Mouse (Mus musculus): ENCODE measurements at regions not wholly inside any gene's neighbourhood (a gene's known extent, or its start where the extent isn't known, plus 50 kb on each side); places are given as distances from the start of the nearest gene placed in this dataset.

- in situ Hi-C loops (cut with MboI; ENCODE audit: low pct_unique_long_range_greater_than_20kb in 1 of 2, low sequenced_read_pairs in 2 of 2, unreplicated experiment in 1 of 2): no loop called here
Observed at GRCm38 (mm10) chr1:176354898-176355297, 79.8 kb upstream of the Pld5 start.

- in situ Hi-C loops (cut with MboI; ENCODE audit: low pct_unique_long_range_greater_than_20kb in 1 of 2, low sequenced_read_pairs in 2 of 2, unreplicated experiment in 1 of 2): no loop called here
Observed at GRCm38 (mm10) chr1:176352706-176353105, 77.6 kb upstream of the Pld5 start.

GRCm38 (mm10) chr1:176349909-176350495, 74.9 kb upstream of the Pld5 start:
- in situ Hi-C loops (cut with MboI; ENCODE audit: low pct_unique_long_range_greater_than_20kb in 1 of 2, low sequenced_read_pairs in 2 of 2, unreplicated experiment in 1 of 2): loop anchor here in 1 of 2 experiments (25.0 kb wide), 1 partner anchor 312 kb away; no protein-coding TSS in a partner anchor

GRCm38 (mm10) chr1:176348129-176348528, 73.0 kb upstream of the Pld5 start:
- in situ Hi-C loops (cut with MboI; ENCODE audit: low pct_unique_long_range_greater_than_20kb in 1 of 2, low sequenced_read_pairs in 2 of 2, unreplicated experiment in 1 of 2): loop anchor here in 1 of 2 experiments (25.0 kb wide), 1 partner anchor 314 kb away; no protein-coding TSS in a partner anchor

GRCm38 (mm10) chr1:176331344-176331743, 56.2 kb upstream of the Pld5 start:
- in situ Hi-C loops (cut with MboI; ENCODE audit: low pct_unique_long_range_greater_than_20kb in 1 of 2, low sequenced_read_pairs in 2 of 2, unreplicated experiment in 1 of 2): loop anchor here (10.0 to 25.0 kb wide), 2 partner anchors 323 to 331 kb away; no protein-coding TSS in a partner anchor

All from mouse embryonic stem cell (cell line).